Mouse (Mus musculus) duodenum, adult 2 months (tissue): ENCODE data around the gene Rapgef5. TPM values are rescaled to one million over a fixed set of nuclear protein-coding genes. Genes with fewer than 3 reads are reported as not detected.

Source experiments
- polyA plus RNA-seq: library from polyadenylated mRNA; depleted of rRNA; stranded (reverse); fragments of >200 nt; gene quantifications from 2 replicates; pipeline ENCODE4 v1.2.3, GENCODE M21; 2012; ENCODE audit warnings: low replicate concordance; rRNA removed

Gene Rapgef5
- 2.7 and 4.0 TPM in 2 replicates for polyA plus RNA-seq

GRCm38 (mm10) chr12:117516179-117516578, at the start of gene Rapgef5:
Rapgef5 (plus strand) TSS chr12:117516479.

GRCm38 (mm10) chr12:117803989-117804388, 287.7 kb downstream of the Rapgef5 start, which contains the start of gene Cdca7l:
Cdca7l (plus strand) TSS chr12:117804289.

